25 mouse cellular contexts compared by ENCODE assay signal in the genomic region with DNA sequence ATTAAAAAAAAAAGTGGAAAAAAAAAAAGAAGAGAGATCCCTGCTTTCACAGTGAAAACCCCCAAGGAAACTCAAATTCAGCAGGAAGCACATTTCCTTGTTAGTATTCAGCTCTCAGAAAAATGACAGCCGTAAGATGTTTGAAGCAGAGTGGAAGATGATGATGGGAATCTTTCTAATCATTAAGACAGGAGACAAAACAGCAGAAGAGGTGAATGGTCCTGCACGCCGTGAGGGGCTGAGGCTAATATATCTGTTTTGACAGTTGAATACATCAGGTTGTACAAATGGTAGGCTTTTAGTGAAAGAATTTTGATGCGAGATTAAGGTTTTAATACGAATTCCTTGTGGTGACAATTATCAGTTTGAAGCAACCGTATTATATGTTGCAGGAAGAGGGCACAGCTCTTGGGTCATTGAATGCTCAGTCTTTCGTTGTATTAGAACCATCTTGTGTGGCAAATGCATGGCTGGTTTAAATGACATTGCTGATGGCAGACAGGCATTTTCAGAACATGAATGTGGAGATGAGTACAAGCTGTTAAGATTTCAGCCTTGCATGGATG.
DNase-seq lines count a peak whose midpoint lies in the region; ATAC-seq and TF ChIP-seq lines count a peak whose summit lies in the region.
"Had no signal": no experiment of that assay in that cellular context is flagged by ENCODE, and none has a peak within 500 bp of the region (broad histone marks: within the 10 kb centered on the region; RNA-seq: fewer than 3 reads in every experiment).

No protein-coding gene starts in this region.

- ATAC-seq in hindbrain, embryonic 12.5 days (ENCODE audit: low FRiP score) = no peak
- no peak for ATAC-seq in hindbrain, embryonic 13.5 days (ENCODE audit: low FRiP score)
- ATAC-seq in forebrain, embryonic 16.5 days = 0 out of 2 replicates have a peak, but pooled peaks have one; percentile 36
- no peak for ATAC-seq in midbrain, embryonic 14.5 days (ENCODE audit: low FRiP score, low TSS enrichment)
- ATAC-seq: intestine, postnatal 0 days had no signal

- H3K4me3 ChIP-seq in hindbrain, embryonic 12.5 days = no peak overlapping the region
- H3K4me3 ChIP-seq in hindbrain, embryonic 13.5 days = no peak overlapping the region
- no peak overlapping the region for H3K4me3 ChIP-seq in forebrain, embryonic 16.5 days (replicated peaks; ENCODE audit: low read length)
- H3K4me3 ChIP-seq in midbrain, embryonic 14.5 days (replicated peaks; ENCODE audit: low read depth, low read length) = no peak overlapping the region
- H3K4me3 ChIP-seq: heart, embryonic 12.5 days; kidney, embryonic 15.5 days; limb, embryonic 15.5 days; myocyte; neural tube, embryonic 15.5 days had no signal

- no peak for TF ChIP-seq POLR2A in brain, embryonic 14.5 days (IDR thresholded peaks at IDR 0.05; ENCODE audit: borderline replicate concordance, extremely low read depth, insufficient read depth, insufficient read length, poor library complexity, severe bottlenecking)

- no peaks in the 10 kb centered on the region for H3K27me3 ChIP-seq in hindbrain, embryonic 12.5 days
- H3K27me3 ChIP-seq in hindbrain, embryonic 13.5 days = no peaks in the 10 kb centered on the region
- no peaks in the 10 kb centered on the region for H3K27me3 ChIP-seq in forebrain, embryonic 16.5 days (replicated peaks; ENCODE audit: control insufficient read depth, insufficient read depth, low read length)
- H3K27me3 ChIP-seq in midbrain, embryonic 14.5 days (ENCODE audit: control insufficient read depth, insufficient read depth, low read length) = no peaks in the 10 kb centered on the region
- H3K27me3 ChIP-seq: heart, embryonic 12.5 days; kidney, embryonic 15.5 days; limb, embryonic 15.5 days; neural tube, embryonic 15.5 days had no signal

- no peak overlapping the region for H3K9ac ChIP-seq in hindbrain, embryonic 12.5 days
- H3K9ac ChIP-seq in hindbrain, embryonic 13.5 days = no peak overlapping the region
- no peak overlapping the region for H3K9ac ChIP-seq in forebrain, embryonic 16.5 days (replicated peaks; ENCODE audit: low read depth, low read length)
- H3K9ac ChIP-seq in midbrain, embryonic 14.5 days (replicated peaks; ENCODE audit: low read length) = no peak overlapping the region
- H3K9ac ChIP-seq: heart, embryonic 12.5 days; kidney, embryonic 15.5 days; limb, embryonic 15.5 days; liver, embryonic 14.5 days; lung, embryonic 14.5 days; neural tube, embryonic 15.5 days had no signal

- DNase-seq in brain, embryonic 14.5 days (ENCODE audit: low read depth) = peak; percentile 68
- DNase-seq in midbrain, embryonic 14.5 days = peak; percentile 40
- DNase-seq in urinary bladder, postnatal 10 days (ENCODE audit: low spot score) = no peak
- no peak for DNase-seq in adrenal gland, adult 18-20 months (ENCODE audit: low spot score in 2 of 2)
- DNase-seq in kidney, adult 18-20 months = no peak
- DNase-seq: adrenal gland, postnatal 10 days; cerebellum, adult 2 months; gastrocnemius, postnatal 25 days; heart, adult 18-20 months; heart, postnatal 10 days; layer of hippocampus, adult 9-11 months; lung, embryonic 14.5 days; lung, postnatal 4 days; right cerebral cortex, postnatal 25 days; spleen, adult 18-20 months had no signal

- H3K4me2 ChIP-seq in hindbrain, embryonic 12.5 days (replicated peaks) = no peak overlapping the region
- H3K4me2 ChIP-seq in hindbrain, embryonic 13.5 days = no peak overlapping the region
- H3K4me2 ChIP-seq in forebrain, embryonic 16.5 days (ENCODE audit: low read length) = no peak overlapping the region
- no peak overlapping the region for H3K4me2 ChIP-seq in midbrain, embryonic 14.5 days (ENCODE audit: low read length)
- H3K4me2 ChIP-seq: heart, embryonic 12.5 days; kidney, embryonic 15.5 days; limb, embryonic 15.5 days; lung, embryonic 14.5 days; neural tube, embryonic 15.5 days had no signal

- WGBS in hindbrain, embryonic 12.5 days = 52% methylated on average over 7 of the region's 7 CpGs
- 43% methylated on average over 7 of the region's 7 CpGs for WGBS in hindbrain, embryonic 13.5 days
- 52% methylated on average over 7 of the region's 7 CpGs for whole genome bisulfite sequencing in forebrain, embryonic 16.5 days
- 20% methylated on average over 7 of the region's 7 CpGs for WGBS in midbrain, embryonic 14.5 days

- no peaks in the 10 kb centered on the region for H3K9me3 ChIP-seq in hindbrain, embryonic 12.5 days (replicated peaks)
- no peaks in the 10 kb centered on the region for H3K9me3 ChIP-seq in hindbrain, embryonic 13.5 days
- H3K9me3 ChIP-seq in forebrain, embryonic 16.5 days (ENCODE audit: control insufficient read depth, low read length) = no peaks in the 10 kb centered on the region
- no peaks in the 10 kb centered on the region for H3K9me3 ChIP-seq in midbrain, embryonic 14.5 days (ENCODE audit: control insufficient read depth, low read length)
- H3K9me3 ChIP-seq: heart, embryonic 12.5 days; kidney, embryonic 15.5 days; limb, embryonic 15.5 days; neural tube, embryonic 15.5 days had no signal

- no peaks in the 10 kb centered on the region for H3K36me3 ChIP-seq in hindbrain, embryonic 12.5 days
- no peaks in the 10 kb centered on the region for H3K36me3 ChIP-seq in hindbrain, embryonic 13.5 days
- no peaks in the 10 kb centered on the region for H3K36me3 ChIP-seq in forebrain, embryonic 16.5 days (ENCODE audit: control insufficient read depth, insufficient read depth)
- no peaks in the 10 kb centered on the region for H3K36me3 ChIP-seq in midbrain, embryonic 14.5 days (ENCODE audit: control insufficient read depth, insufficient read depth, low read length)
- H3K36me3 ChIP-seq: heart, embryonic 12.5 days; kidney, embryonic 15.5 days; limb, embryonic 15.5 days; neural tube, embryonic 15.5 days had no signal

- 0 out of 2 replicates have a peak, but pooled peaks cover 4% of the 10 kb centered on the region for H3K4me1 ChIP-seq in hindbrain, embryonic 12.5 days
- H3K4me1 ChIP-seq in hindbrain, embryonic 13.5 days (replicated peaks) = peaks cover 15% of the 10 kb centered on the region; the same call in 1 of the 2 replicates
- 0 out of 2 replicates have a peak, but pooled peaks cover 3% of the 10 kb centered on the region for H3K4me1 ChIP-seq in forebrain, embryonic 16.5 days (replicated peaks; ENCODE audit: control insufficient read depth, insufficient read depth, low read length)
- peaks cover 4% of the 10 kb centered on the region; the same call in 1 of the 2 replicates for H3K4me1 ChIP-seq in midbrain, embryonic 14.5 days (ENCODE audit: control insufficient read depth, insufficient read depth, low read length)
- H3K4me1 ChIP-seq: kidney, embryonic 15.5 days; limb, embryonic 15.5 days had no signal

- TF ChIP-seq CTCF in brain, embryonic 14.5 days (IDR thresholded peaks at IDR 0.05; ENCODE audit: borderline replicate concordance, extremely low read depth, insufficient read depth, insufficient read length) = no peak

- H3K27ac ChIP-seq in hindbrain, embryonic 12.5 days = peak overlapping the region; percentile 35
- no peak overlapping the region for H3K27ac ChIP-seq in hindbrain, embryonic 13.5 days
- no peak overlapping the region; the same call in 1 of the 2 replicates for H3K27ac ChIP-seq in forebrain, embryonic 16.5 days (ENCODE audit: low read length)
- H3K27ac ChIP-seq in midbrain, embryonic 14.5 days (replicated peaks; ENCODE audit: low read depth, low read length) = peak overlapping the region; percentile 58
- H3K27ac ChIP-seq: kidney, embryonic 15.5 days; limb, embryonic 15.5 days; liver, embryonic 14.5 days; neural tube, embryonic 15.5 days had no signal

Comparison
In these comparisons a context has a peak if more than half of its experiments do, and no peak if none do; other contexts are left out.
1. H3K27ac ChIP-seq: peak in hindbrain, embryonic 12.5 days (single experiment) and midbrain, embryonic 14.5 days (single experiment); none in hindbrain, embryonic 13.5 days (single experiment) and forebrain, embryonic 16.5 days (single experiment).
2. DNase-seq: peak in brain, embryonic 14.5 days (single experiment) and midbrain, embryonic 14.5 days (single experiment); none in urinary bladder, postnatal 10 days (single experiment), adrenal gland, adult 18-20 months (0 of 2) and kidney, adult 18-20 months (single experiment).